Mouse (Mus musculus) heart, embryonic 15.5 days (tissue): ENCODE measurements around the gene Adap1. TPM values are rescaled to one million over a fixed set of nuclear protein-coding genes. Genes with fewer than 3 reads are reported as not detected.

Experiments used
- ATAC-seq: fragments of 200-750 bp; cut with Nextera tagmentation; replicated peaks from 2 replicates; pipeline ENCODE4 v1.8.0; 2017; ENCODE audit warnings: low read depth, moderate TSS enrichment; ENCODE audit not compliant: insufficient number of reproducible peaks, insufficient read depth, low FRiP score
- H3K27ac ChIP-seq: fragments of 300-500 bp; sonication (generic); 2 replicates; pipeline ENCODE4 v1.5.1; 2015; ENCODE audit warnings: mild to moderate bottlenecking, inconsistent platforms
- H3K27me3 ChIP-seq: fragments of 300-500 bp; sonication (generic); 2 replicates; pipeline ENCODE4 v1.6.1; 2015; ENCODE audit warnings: inconsistent platforms
- H3K36me3 ChIP-seq: fragments of 300-500 bp; sonication (generic); 2 replicates; pipeline ENCODE4 v1.6.1; 2015; ENCODE audit warnings: mild to moderate bottlenecking, inconsistent platforms
- H3K4me1 ChIP-seq: fragments of 300-500 bp; sonication (generic); replicated peaks from 2 replicates; pipeline ENCODE4 v1.6.1; 2015; ENCODE audit warnings: inconsistent platforms
- H3K4me2 ChIP-seq: fragments of 300-500 bp; sonication (generic); 2 replicates; pipeline ENCODE4 v1.6.1; 2015; ENCODE audit warnings: inconsistent platforms, mild to moderate bottlenecking, moderate library complexity
- H3K4me3 ChIP-seq: fragments of 300-500 bp; sonication (generic); 2 replicates; pipeline ENCODE4 v1.5.1; 2015; ENCODE audit warnings: mild to moderate bottlenecking, inconsistent platforms
- H3K9ac ChIP-seq: fragments of 300-500 bp; sonication (generic); 2 replicates; pipeline ENCODE4 v1.6.1; 2015; ENCODE audit warnings: mild to moderate bottlenecking, inconsistent platforms
- H3K9me3 ChIP-seq: fragments of 300-500 bp; sonication (generic); replicated peaks from 2 replicates; pipeline ENCODE4 v1.6.1; 2016; ENCODE audit warnings: inconsistent platforms
- WGBS: fragments of 180-500 bp; shearing (Covaris S2); methylation state at CpG from one replicate; pipeline ENCODE4 v1.1.7; 2015; ENCODE audit warnings: mixed read lengths; 5-methylcytosine and 5-hydroxymethylcytosine counted together
- polyA plus RNA-seq: library from polyadenylated mRNA; unstranded; fragments of >200 nt; fragmentation: Nextera tagmentation; extraction: Ambion mirVana; gene quantifications from 2 replicates; pipeline ENCODE4 v1.2.1, GENCODE M21; 2015

Gene Adap1
- polyA plus RNA-seq, 1 experiment from 2014 or later = 1.9 TPM

- Histone ChIP-seq H3K36me3 (no peaks in the 10 kb centered on the region), H3K4me2 (no peak overlapping the region), H3K27me3 (peaks cover 36% of the 10 kb centered on the region), H3K9me3 (no peaks in the 10 kb centered on the region), H3K4me1 (peaks cover 20% of the 10 kb centered on the region), H3K27ac (no peak overlapping the region), H3K9ac (no peak overlapping the region), H3K4me3 (no peak overlapping the region)
- WGBS = 72% methylated on average over 7 of the region's 7 CpGs
- ATAC-seq = no peak
These were observed 5.0 kb downstream of the Adap1 start for GRCm38 (mm10) chr5:139320424-139320823.

- H3K9me3 ChIP-seq = no peaks in the 10 kb centered on the region
- WGBS = 58% methylated on average over 21 of the region's 21 CpGs
- H3K27me3 ChIP-seq = peaks cover 11% of the 10 kb centered on the region
- H3K4me2 ChIP-seq = no peak overlapping the region
- H3K27ac ChIP-seq = no peak overlapping the region
- no peak overlapping the region for H3K4me3 ChIP-seq
- H3K4me1 ChIP-seq = no peaks in the 10 kb centered on the region
- H3K36me3 ChIP-seq = no peaks in the 10 kb centered on the region
- ATAC-seq = no peak
- no peak overlapping the region for H3K9ac ChIP-seq
These were observed 7.5 kb downstream of the Adap1 start for GRCm38 (mm10) chr5:139317751-139318504.

GRCm38 (mm10) chr5:139316982-139317675 lies 8.3 kb downstream of the Adap1 start:
- no peak overlapping the region for H3K27ac ChIP-seq
- H3K4me1 ChIP-seq = no peaks in the 10 kb centered on the region
- WGBS = 64% methylated on average over 6 of the region's 6 CpGs
- no peak overlapping the region for H3K4me3 ChIP-seq
- H3K9me3 ChIP-seq = no peaks in the 10 kb centered on the region
- H3K27me3 ChIP-seq = peaks cover 7% of the 10 kb centered on the region
- no peak overlapping the region; the same call in 1 of the 2 replicates for H3K9ac ChIP-seq
- no peaks in the 10 kb centered on the region for H3K36me3 ChIP-seq
- ATAC-seq = no peak
- no peak overlapping the region for H3K4me2 ChIP-seq

GRCm38 (mm10) chr5:139314941-139315642 lies 10.3 kb downstream of the Adap1 start:
- Histone ChIP-seq H3K36me3 (no peaks in the 10 kb centered on the region), H3K4me3 (no peak overlapping the region), H3K27me3 (peaks cover 7% of the 10 kb centered on the region), H3K9ac (no peak overlapping the region), H3K4me2 (no peak overlapping the region), H3K27ac (no peak overlapping the region), H3K9me3 (no peaks in the 10 kb centered on the region), H3K4me1 (no peaks in the 10 kb centered on the region)
- no peak for ATAC-seq
- WGBS = 81% methylated on average over 12 of the region's 12 CpGs

GRCm38 (mm10) chr5:139313536-139313935 lies 11.9 kb downstream of the Adap1 start:
- no peak overlapping the region for H3K27ac ChIP-seq
- H3K4me2 ChIP-seq = no peak overlapping the region
- H3K27me3 ChIP-seq = peaks cover 3% of the 10 kb centered on the region
- ATAC-seq = no peak
- no peaks in the 10 kb centered on the region for H3K4me1 ChIP-seq
- no peaks in the 10 kb centered on the region for H3K36me3 ChIP-seq
- H3K9me3 ChIP-seq = no peaks in the 10 kb centered on the region
- H3K9ac ChIP-seq = no peak overlapping the region
- no peak overlapping the region for H3K4me3 ChIP-seq
- 81% methylated on average over 9 of the region's 9 CpGs for WGBS

- Histone ChIP-seq H3K4me3 (no peak overlapping the region), H3K9me3 (no peaks in the 10 kb centered on the region), H3K4me1 (no peaks in the 10 kb centered on the region), H3K36me3 (no peaks in the 10 kb centered on the region), H3K27me3 (no peaks in the 10 kb centered on the region), H3K4me2 (no peak overlapping the region), H3K9ac (no peak overlapping the region), H3K27ac (no peak overlapping the region)
- 84% methylated on average over 9 of the region's 9 CpGs for WGBS
- ATAC-seq = no peak
These were observed 13.6 kb downstream of the Adap1 start for GRCm38 (mm10) chr5:139311822-139312221.

- H3K4me2 ChIP-seq = no peak overlapping the region
- 85% methylated on average over 4 of the region's 4 CpGs for WGBS
- H3K27ac ChIP-seq = no peak overlapping the region
- no peaks in the 10 kb centered on the region for H3K36me3 ChIP-seq
- no peak for ATAC-seq
- H3K27me3 ChIP-seq = no peaks in the 10 kb centered on the region
- H3K9ac ChIP-seq = no peak overlapping the region
- H3K4me3 ChIP-seq = no peak overlapping the region
- no peaks in the 10 kb centered on the region for H3K4me1 ChIP-seq
- no peaks in the 10 kb centered on the region for H3K9me3 ChIP-seq
These were observed 14.9 kb downstream of the Adap1 start for GRCm38 (mm10) chr5:139310477-139310876.

- H3K4me3 ChIP-seq = no peak overlapping the region
- WGBS = 78% methylated on average over 3 of the region's 3 CpGs
- H3K36me3 ChIP-seq = no peaks in the 10 kb centered on the region
- no peaks in the 10 kb centered on the region for H3K9me3 ChIP-seq
- ATAC-seq = no peak
- no peak overlapping the region for H3K27ac ChIP-seq
- no peaks in the 10 kb centered on the region for H3K4me1 ChIP-seq
- H3K4me2 ChIP-seq = no peak overlapping the region
- H3K9ac ChIP-seq = no peak overlapping the region
- no peaks in the 10 kb centered on the region for H3K27me3 ChIP-seq
These were observed 15.5 kb downstream of the Adap1 start for GRCm38 (mm10) chr5:139309946-139310345.

- H3K4me1 ChIP-seq = peaks cover 7% of the 10 kb centered on the region; the same call in 1 of the 2 replicates
- H3K27ac ChIP-seq = no peak overlapping the region
- no peaks in the 10 kb centered on the region for H3K9me3 ChIP-seq
- H3K27me3 ChIP-seq = no peaks in the 10 kb centered on the region
- H3K9ac ChIP-seq = no peak overlapping the region
- no peak overlapping the region for H3K4me2 ChIP-seq
- 79% methylated on average over 9 of the region's 9 CpGs for WGBS
- ATAC-seq = no peak
- no peak overlapping the region for H3K4me3 ChIP-seq
- no peaks in the 10 kb centered on the region for H3K36me3 ChIP-seq
These were observed 21.8 kb downstream of the Adap1 start for GRCm38 (mm10) chr5:139303646-139304061.

GRCm38 (mm10) chr5:139302101-139302500 lies 23.3 kb downstream of the Adap1 start:
- whole genome bisulfite sequencing = 76% methylated on average over 6 of the region's 6 CpGs
- no peak overlapping the region for H3K27ac ChIP-seq
- H3K4me3 ChIP-seq = no peak overlapping the region
- no peaks in the 10 kb centered on the region for H3K36me3 ChIP-seq
- H3K4me2 ChIP-seq = no peak overlapping the region
- H3K9ac ChIP-seq = no peak overlapping the region
- H3K4me1 ChIP-seq = peaks cover 7% of the 10 kb centered on the region; the same call in 1 of the 2 replicates
- H3K27me3 ChIP-seq = no peaks in the 10 kb centered on the region
- H3K9me3 ChIP-seq = no peaks in the 10 kb centered on the region
- ATAC-seq = no peak

GRCm38 (mm10) chr5:139297745-139298144 lies 27.7 kb downstream of the Adap1 start:
- WGBS = 81% methylated on average over 5 of the region's 5 CpGs
- Histone ChIP-seq H3K9me3 (no peaks in the 10 kb centered on the region), H3K4me1 (peaks cover 7% of the 10 kb centered on the region; the same call in 1 of the 2 replicates), H3K4me3 (no peak overlapping the region), H3K4me2 (no peak overlapping the region), H3K36me3 (no peaks in the 10 kb centered on the region), H3K9ac (no peak overlapping the region), H3K27ac (no peak overlapping the region), H3K27me3 (no peaks in the 10 kb centered on the region)
- no peak for ATAC-seq
